Mouse (Mus musculus) left cerebral cortex, adult 18-20 months (tissue): ENCODE measurements around the gene Ak4. TPM values are rescaled to one million over a fixed set of nuclear protein-coding genes. Genes with fewer than 3 reads are reported as not detected.
A peak's percentile ranks its signal among the peaks of the same experiment; 100 is the strongest.

Experiments
- DNase-seq, 2 experiments: peaks; one replicate each; pipeline ENCODE4 v3.0.0; 2021 to 2022; ENCODE audit warnings: low spot score in 2 of 2, mixed read lengths in 1 of 2
- total RNA-seq, 2 experiments: library from RNA; stranded (reverse); gene quantifications; 2 replicates each; pipeline ENCODE4 v1.2.3; 2021

Ak4 gene
- total RNA-seq, 2 experiments from 2014 or later, result 40.4 to 55.9 TPM

- DNase-seq, result no peak
These were observed 38.1 kb downstream of the Ak4 start for GRCm38 (mm10) chr4:101457176-101457575.

GRCm38 (mm10) chr4:101458341-101458740 lies 39.3 kb downstream of the Ak4 start:
- DNase-seq, result peak; percentile 53 to 65

- no peak for DNase-seq
These were observed 40.3 kb downstream of the Ak4 start for GRCm38 (mm10) chr4:101459358-101459757.

GRCm38 (mm10) chr4:101460114-101460513 lies 41.0 kb downstream of the Ak4 start:
- DNase-seq, result no peak

GRCm38 (mm10) chr4:101462065-101462464 lies 43.0 kb downstream of the Ak4 start:
- DNase-seq, result no peak

- no peak for DNase-seq
These were observed 47.2 kb downstream of the Ak4 start for GRCm38 (mm10) chr4:101466264-101466663.

- no peak for DNase-seq
These were observed 50.2 kb downstream of the Ak4 start for GRCm38 (mm10) chr4:101469242-101469641.

GRCm38 (mm10) chr4:101470543-101470942 lies 51.5 kb downstream of the Ak4 start:
- DNase-seq, result no peak

GRCm38 (mm10) chr4:101472767-101473166 lies 53.7 kb downstream of the Ak4 start:
- peak in 1 of 2 experiments; percentile 23 for DNase-seq

GRCm38 (mm10) chr4:101490320-101490917 lies 71.3 kb downstream of the Ak4 start:
- no peak for DNase-seq

- DNase-seq, result no peak
These were observed 72.6 kb downstream of the Ak4 start for GRCm38 (mm10) chr4:101491704-101492103.

- no peak for DNase-seq
These were observed 74.6 kb downstream of the Ak4 start for GRCm38 (mm10) chr4:101493611-101494197.

GRCm38 (mm10) chr4:101496188-101496533 lies 77.1 kb downstream of the Ak4 start:
- DNase-seq, result no peak

- peak in 1 of 2 experiments; percentile 36 for DNase-seq
These were observed 77.6 kb downstream of the Ak4 start, which contains the start of gene Dnajc6 for GRCm38 (mm10) chr4:101496534-101497237. Gene Dnajc6, plus strand, starts transcription at chr4:101496648.

- no peak for DNase-seq
These were observed 78.3 kb downstream of the Ak4 start for GRCm38 (mm10) chr4:101497336-101497735.

- DNase-seq, result no peak
These were observed 85.5 kb downstream of the Ak4 start for GRCm38 (mm10) chr4:101504470-101505007.

- no peak for DNase-seq
These were observed 86.9 kb downstream of the Ak4 start for GRCm38 (mm10) chr4:101505966-101506365.

- no peak for DNase-seq
These were observed 87.3 kb downstream of the Ak4 start for GRCm38 (mm10) chr4:101506372-101506771.

- DNase-seq, result peak; percentile 88
These were observed 88.7 kb downstream of the Ak4 start for GRCm38 (mm10) chr4:101507571-101508422.

- no peak for DNase-seq
These were observed 89.4 kb downstream of the Ak4 start for GRCm38 (mm10) chr4:101508431-101508830.
